Mouse (Mus musculus) hindbrain, embryonic 11.5 days (tissue): ENCODE measurements around the gene Mrpl44. TPM values are rescaled to one million over a fixed set of nuclear protein-coding genes. Genes with fewer than 3 reads are reported as not detected.

ENCODE experiments used
- ATAC-seq: fragments of 200-750 bp; cut with Nextera tagmentation; 2 replicates; pipeline ENCODE4 v1.8.0; 2017; ENCODE audit warnings: mild to moderate bottlenecking, moderate TSS enrichment, moderate library complexity; ENCODE audit not compliant: low FRiP score
- DNase-seq: peaks from one replicate; pipeline ENCODE4 v3.0.0-alpha.2; 2015; ENCODE audit warnings: low spot score
- H3K27ac ChIP-seq: fragments of 300-500 bp; sonication (generic); 2 replicates; pipeline ENCODE4 v1.5.1; 2014; ENCODE audit warnings: mild to moderate bottlenecking, low read depth, low read length
- H3K27me3 ChIP-seq: fragments of 300-500 bp; sonication (generic); 2 replicates; pipeline ENCODE4 v1.6.1; 2014; ENCODE audit warnings: mild to moderate bottlenecking, low read length, moderate library complexity, mixed read lengths; ENCODE audit not compliant: control insufficient read depth, insufficient read depth
- H3K36me3 ChIP-seq: fragments of 300-500 bp; sonication (generic); 2 replicates; pipeline ENCODE4 v1.6.1; 2014; ENCODE audit warnings: mild to moderate bottlenecking, low read length, moderate library complexity, mixed read lengths; ENCODE audit not compliant: control insufficient read depth, insufficient read depth
- H3K4me1 ChIP-seq: fragments of 300-500 bp; sonication (generic); replicated peaks from 2 replicates; pipeline ENCODE4 v1.6.1; 2014; ENCODE audit warnings: low read length, mixed read lengths; ENCODE audit not compliant: control insufficient read depth, insufficient read depth
- H3K4me2 ChIP-seq: fragments of 300-500 bp; sonication (generic); replicated peaks from 2 replicates; pipeline ENCODE4 v1.6.1; 2014; ENCODE audit warnings: mild to moderate bottlenecking, low read depth, low read length
- H3K4me3 ChIP-seq: fragments of 300-500 bp; sonication (generic); 2 replicates; pipeline ENCODE4 v1.5.1; 2014; ENCODE audit warnings: low read depth, low read length
- H3K9ac ChIP-seq: fragments of 300-500 bp; sonication (generic); 2 replicates; pipeline ENCODE4 v1.6.1; 2014; ENCODE audit warnings: low read depth, low read length
- H3K9me3 ChIP-seq: fragments of 300-500 bp; sonication (generic); 2 replicates; pipeline ENCODE4 v1.6.1; 2016; ENCODE audit warnings: low read length; ENCODE audit not compliant: control insufficient read depth
- WGBS: fragments of 180-500 bp; shearing (Covaris S2); extraction: QIAGEN DNeasy Blood & Tissue Kit; methylation state at CpG from one replicate; pipeline ENCODE4 v1.1.7; 2014; 5-methylcytosine and 5-hydroxymethylcytosine counted together
- polyA plus RNA-seq: library from polyadenylated mRNA; unstranded; fragments of >200 nt; fragmentation: Nextera tagmentation; extraction: Ambion mirVana; gene quantifications from 2 replicates; pipeline ENCODE4 v1.2.1, GENCODE M21; 2014

The Mrpl44 gene
- 53.0 and 53.1 TPM in 2 replicates for polyA plus RNA-seq

GRCm38 (mm10) chr1:79775927-79776458 lies at the start of gene Mrpl44, which contains the start of gene Wdfy1:
Mrpl44 (plus strand) TSS chr1:79776018.
Wdfy1 (minus strand) TSS chr1:79776143.
- H3K9me3 ChIP-seq, result no peaks in the 10 kb centered on the region
- peak; percentile 100 for ATAC-seq
- 0% methylated on average over 38 of the region's 38 CpGs for WGBS
- H3K4me1 ChIP-seq, result no peaks in the 10 kb centered on the region
- peak within 1 kb of the TSS; percentile 44 for H3K4me2 ChIP-seq
- peak within 1 kb of the TSS; percentile 85 for H3K27ac ChIP-seq
- peak within 1 kb of the TSS; percentile 75 for H3K4me3 ChIP-seq
- no peaks in the 10 kb centered on the region for H3K27me3 ChIP-seq
- peaks cover 4% of the 10 kb centered on the region; the same call in 1 of the 2 replicates for H3K36me3 ChIP-seq
- peak within 1 kb of the TSS; percentile 90 for H3K9ac ChIP-seq
- DNase-seq, result peak; percentile 99

GRCm38 (mm10) chr1:79734794-79735193 lies 41.0 kb upstream of the Mrpl44 start:
- no peak for ATAC-seq
- Histone ChIP-seq H3K4me2 (no peak overlapping the region), H3K27me3 (no peaks in the 10 kb centered on the region), H3K4me3 (no peak overlapping the region), H3K27ac (no peak overlapping the region), H3K36me3 (no peaks in the 10 kb centered on the region), H3K9me3 (no peaks in the 10 kb centered on the region), H3K9ac (no peak overlapping the region), H3K4me1 (no peaks in the 10 kb centered on the region)
- WGBS, result 93% methylated on average over 5 of the region's 5 CpGs
- no peak for DNase-seq

GRCm38 (mm10) chr1:79736408-79736807 lies 39.4 kb upstream of the Mrpl44 start:
- no peak overlapping the region for H3K9ac ChIP-seq
- H3K36me3 ChIP-seq, result no peaks in the 10 kb centered on the region
- DNase-seq (no peak), ATAC-seq (no peak)
- H3K9me3 ChIP-seq, result no peaks in the 10 kb centered on the region
- no peaks in the 10 kb centered on the region for H3K4me1 ChIP-seq
- WGBS, result 94% methylated on average over 3 of the region's 3 CpGs
- H3K4me2 ChIP-seq, result no peak overlapping the region
- no peaks in the 10 kb centered on the region for H3K27me3 ChIP-seq
- H3K4me3 ChIP-seq, result no peak overlapping the region
- no peak overlapping the region for H3K27ac ChIP-seq

DNA sequence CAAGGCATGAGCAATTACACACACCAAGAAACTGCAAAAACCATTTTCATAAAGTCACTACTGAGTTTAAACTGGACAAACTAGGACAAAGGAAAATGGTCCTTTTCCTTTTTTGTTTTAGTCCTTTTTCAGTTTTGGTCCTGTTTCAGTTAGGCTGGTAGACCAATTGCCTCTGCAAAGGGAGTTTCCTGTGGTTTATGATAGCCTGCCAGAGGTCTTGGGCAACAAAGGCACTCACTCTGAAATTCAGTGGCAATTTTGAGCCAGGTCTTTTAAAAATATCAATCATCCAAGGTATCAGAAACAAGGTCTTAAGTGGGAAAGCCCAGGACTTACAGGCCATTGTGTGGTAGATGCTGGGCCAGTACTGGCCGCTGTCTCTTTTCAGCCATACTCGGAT lies 36.1 kb upstream of the Mrpl44 start:
- no peak overlapping the region for H3K4me3 ChIP-seq
- H3K9ac ChIP-seq, result no peak overlapping the region
- DNase-seq (no peak), ATAC-seq (no peak)
- H3K27ac ChIP-seq, result no peak overlapping the region
- no peaks in the 10 kb centered on the region for H3K4me1 ChIP-seq
- H3K36me3 ChIP-seq, result no peaks in the 10 kb centered on the region
- H3K9me3 ChIP-seq, result no peaks in the 10 kb centered on the region
- H3K4me2 ChIP-seq, result no peak overlapping the region
- WGBS, result 96% methylated on average over 2 of the region's 2 CpGs
- no peaks in the 10 kb centered on the region for H3K27me3 ChIP-seq

DNA sequence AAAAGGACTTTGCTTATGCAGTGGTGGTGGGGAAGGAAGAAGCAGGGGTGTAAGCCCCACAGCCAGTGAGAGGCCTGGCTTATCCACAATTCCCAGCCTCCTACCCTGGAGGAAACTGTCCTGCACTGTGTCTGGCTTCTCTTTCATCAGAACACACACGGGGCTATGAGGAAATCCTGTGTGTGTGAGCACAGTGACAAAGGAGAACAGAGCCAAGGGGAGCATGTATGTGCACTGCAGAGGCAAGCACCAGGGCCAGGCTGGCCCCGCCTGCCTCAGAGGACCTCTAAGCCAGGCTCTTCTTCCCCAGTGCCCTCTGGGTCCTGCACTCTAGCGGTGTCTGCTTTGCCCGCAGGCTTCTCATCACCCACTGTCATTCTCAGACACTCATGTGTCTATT lies 34.8 kb upstream of the Mrpl44 start:
- no peak for DNase-seq
- Histone ChIP-seq H3K9ac (no peak overlapping the region), H3K36me3 (no peaks in the 10 kb centered on the region), H3K27me3 (no peaks in the 10 kb centered on the region), H3K27ac (no peak overlapping the region), H3K9me3 (no peaks in the 10 kb centered on the region), H3K4me3 (no peak overlapping the region), H3K4me1 (no peaks in the 10 kb centered on the region), H3K4me2 (no peak overlapping the region)
- no peak for ATAC-seq
- 80% methylated on average over 4 of the region's 4 CpGs for whole genome bisulfite sequencing

GRCm38 (mm10) chr1:79742949-79743348 lies 32.9 kb upstream of the Mrpl44 start:
- DNase-seq (no peak), ATAC-seq (no peak)

DNA sequence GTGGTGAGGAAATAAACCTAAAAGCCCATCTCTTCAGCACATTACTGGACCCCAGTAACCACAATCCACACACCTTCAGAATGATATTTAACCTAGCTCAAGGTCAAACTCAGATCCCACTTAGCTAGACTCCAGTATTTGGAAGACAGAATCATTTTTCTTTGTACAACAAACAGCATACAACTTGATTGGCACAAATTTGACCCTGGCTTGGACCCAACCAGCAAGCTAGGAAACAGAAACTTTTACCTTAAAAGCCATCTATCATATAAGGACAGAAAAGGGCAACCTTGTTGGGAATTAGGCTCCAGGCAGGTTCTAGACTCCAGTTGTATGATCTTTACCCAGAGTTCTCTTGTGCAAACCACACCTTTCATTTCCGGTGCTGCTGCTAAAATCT lies 32.4 kb upstream of the Mrpl44 start:
- H3K27ac ChIP-seq, result no peak overlapping the region
- H3K9me3 ChIP-seq, result no peaks in the 10 kb centered on the region
- H3K4me1 ChIP-seq, result no peaks in the 10 kb centered on the region
- WGBS, result 91% methylated on average over 1 of the region's 1 CpGs
- H3K9ac ChIP-seq, result no peak overlapping the region
- H3K27me3 ChIP-seq, result no peaks in the 10 kb centered on the region
- ATAC-seq (no peak), DNase-seq (no peak)
- no peak overlapping the region for H3K4me3 ChIP-seq
- H3K36me3 ChIP-seq, result no peaks in the 10 kb centered on the region
- H3K4me2 ChIP-seq, result no peak overlapping the region

More at GRCm38 (mm10) chr1:79742949-79743348, 32.9 kb upstream of the Mrpl44 start:
- no peaks in the 10 kb centered on the region for H3K36me3 ChIP-seq
- no peaks in the 10 kb centered on the region for H3K27me3 ChIP-seq
- H3K9me3 ChIP-seq, result no peaks in the 10 kb centered on the region
- no peak overlapping the region for H3K27ac ChIP-seq
- H3K9ac ChIP-seq, result no peak overlapping the region
- no peaks in the 10 kb centered on the region for H3K4me1 ChIP-seq
- no peak overlapping the region for H3K4me3 ChIP-seq
- WGBS, result 92% methylated on average over 7 of the region's 7 CpGs
- H3K4me2 ChIP-seq, result no peak overlapping the region

GRCm38 (mm10) chr1:79746056-79746455 lies 29.8 kb upstream of the Mrpl44 start:
- Histone ChIP-seq H3K9me3 (no peaks in the 10 kb centered on the region), H3K27ac (no peak overlapping the region), H3K4me2 (no peak overlapping the region), H3K27me3 (no peaks in the 10 kb centered on the region), H3K4me1 (no peaks in the 10 kb centered on the region), H3K9ac (no peak overlapping the region), H3K4me3 (no peak overlapping the region), H3K36me3 (no peaks in the 10 kb centered on the region)
- no peak for DNase-seq
- no peak for ATAC-seq
- WGBS, result 94% methylated on average over 4 of the region's 4 CpGs

DNA sequence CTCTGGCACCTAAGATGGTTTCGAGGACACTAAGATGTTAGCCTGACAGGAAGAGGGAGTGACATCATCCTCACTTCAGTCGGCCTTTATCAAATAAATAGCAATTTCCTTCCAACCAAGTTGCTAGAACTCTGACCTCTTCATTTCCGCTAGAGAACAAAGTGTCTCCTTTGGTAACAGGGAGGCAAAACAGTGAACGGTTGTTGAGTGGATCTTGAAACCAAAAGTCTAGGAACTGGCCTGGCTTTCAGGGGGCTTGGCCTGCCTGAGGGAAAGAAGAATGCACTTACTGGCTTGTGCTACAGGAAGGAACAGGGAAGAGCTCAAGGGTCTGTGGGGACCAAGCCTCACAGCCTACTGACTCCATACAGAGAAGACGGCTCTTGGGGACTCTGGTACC lies 24.6 kb upstream of the Mrpl44 start:
- Histone ChIP-seq H3K4me1 (no peaks in the 10 kb centered on the region), H3K9ac (no peak overlapping the region), H3K4me3 (no peak overlapping the region), H3K36me3 (no peaks in the 10 kb centered on the region), H3K9me3 (no peaks in the 10 kb centered on the region), H3K4me2 (no peak overlapping the region), H3K27ac (no peak overlapping the region), H3K27me3 (no peaks in the 10 kb centered on the region)
- 79% methylated on average over 5 of the region's 5 CpGs for WGBS
- DNase-seq, result no peak
- ATAC-seq, result no peak
